Mouse (Mus musculus) cortical plate, adult 2 months (tissue): ENCODE results near the gene D10Jhu81e.
A peak's percentile ranks its signal among the peaks of the same experiment; 100 is the strongest.

ENCODE experiments used
- CTCF ChIP-seq: fragments of 200-500 bp; IDR thresholded peaks from 2 replicates; pipeline ENCODE4 v1.5.1; 2011; ENCODE audit warnings: mild to moderate bottlenecking, control low read depth, low read length; ENCODE audit not compliant: insufficient read depth; ENCODE audit errors: extremely low read depth
- POLR2A ChIP-seq: fragments of 200-500 bp; IDR thresholded peaks from 2 replicates; pipeline ENCODE4 v1.6.1; 2011; ENCODE audit warnings: mild to moderate bottlenecking, low read length, control low read depth; ENCODE audit not compliant: insufficient read depth; ENCODE audit errors: extremely low read depth

- TF ChIP-seq CTCF = peak; percentile 93
- peak; percentile 41; the same call in 1 of the 2 replicates for TF ChIP-seq POLR2A
Observed at GRCm38 (mm10) chr10:78159906-78160305, 9.7 kb downstream of the D10Jhu81e start.
